Mouse (Mus musculus) olfactory bulb, adult 2 months (tissue): ENCODE data around the gene Slc35a1.

ENCODE experiments used
- CTCF ChIP-seq: fragments of 200-500 bp; IDR thresholded peaks from 2 replicates; pipeline ENCODE4 v1.5.1; 2012; ENCODE audit warnings: low read depth, mild to moderate bottlenecking, low read length, moderate library complexity; ENCODE audit not compliant: insufficient read depth
- POLR2A ChIP-seq: fragments of 200-500 bp; IDR thresholded peaks from 2 replicates; pipeline ENCODE4 v1.6.1; 2012; ENCODE audit warnings: mild to moderate bottlenecking, low read depth, low read length, moderate library complexity; ENCODE audit not compliant: insufficient read depth

DNA sequence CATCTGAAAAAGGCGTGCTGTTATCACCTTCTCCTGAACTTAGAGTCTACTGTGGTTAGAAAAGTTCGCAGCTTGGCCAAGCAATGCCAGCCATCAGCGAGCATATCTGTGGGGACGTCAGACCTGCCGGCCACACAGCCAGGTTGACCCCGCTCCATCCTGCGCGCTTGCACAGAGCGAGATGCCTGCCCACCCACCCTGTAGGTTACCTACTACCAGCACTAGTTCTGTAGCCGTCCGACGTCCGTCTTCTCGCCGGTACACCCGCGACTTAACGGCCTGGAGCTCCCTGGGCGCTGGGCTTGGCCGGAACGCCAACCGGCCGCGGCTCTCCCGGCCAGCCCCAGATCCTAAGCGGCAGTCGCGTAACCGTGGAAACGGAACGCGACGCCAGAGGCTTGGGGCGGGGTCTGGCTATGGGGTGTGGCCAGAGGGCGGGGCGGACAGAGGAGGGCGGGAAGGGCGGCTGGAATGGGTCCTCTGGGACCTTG, 42.7 kb upstream of the Slc35a1 start, which contains the start of gene Cfap206:
- TF ChIP-seq POLR2A = no peak
- no peak for TF ChIP-seq CTCF
